Mouse (Mus musculus) urinary bladder, postnatal 4 days (tissue): Measurements from ENCODE around the gene Nkx6-2.

Experiments
- DNase-seq, 2 experiments: peaks; one replicate each; pipeline ENCODE4 v3.0.0; 2021 to 2022; ENCODE audit warnings: low spot score in 2 of 2

Nkx6-2 gene

GRCm38 (mm10) chr7:139566533-139566932 lies 16.1 kb downstream of the Nkx6-2 start:
- DNase-seq: no peak

DNA sequence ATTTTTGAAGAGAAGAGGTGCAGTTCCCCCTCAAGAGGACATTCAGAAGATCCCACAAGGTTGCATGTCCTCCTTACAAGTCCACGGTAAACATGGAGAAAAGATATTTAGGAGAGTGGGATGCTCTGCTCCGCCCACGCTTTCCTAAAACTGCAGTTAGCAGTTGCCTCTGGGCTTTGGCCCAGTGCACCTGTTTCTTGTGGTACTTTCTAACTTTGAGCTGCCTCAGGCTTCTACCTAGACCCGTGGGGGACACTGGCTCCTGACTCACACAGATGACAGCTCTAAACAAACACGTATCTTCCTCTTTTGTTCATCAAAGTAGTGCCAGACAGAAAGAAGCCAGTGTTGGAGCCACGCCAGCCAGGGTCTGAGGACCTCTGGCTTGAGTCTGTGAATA lies 16.6 kb downstream of the Nkx6-2 start:
- no peak for DNase-seq

DNA sequence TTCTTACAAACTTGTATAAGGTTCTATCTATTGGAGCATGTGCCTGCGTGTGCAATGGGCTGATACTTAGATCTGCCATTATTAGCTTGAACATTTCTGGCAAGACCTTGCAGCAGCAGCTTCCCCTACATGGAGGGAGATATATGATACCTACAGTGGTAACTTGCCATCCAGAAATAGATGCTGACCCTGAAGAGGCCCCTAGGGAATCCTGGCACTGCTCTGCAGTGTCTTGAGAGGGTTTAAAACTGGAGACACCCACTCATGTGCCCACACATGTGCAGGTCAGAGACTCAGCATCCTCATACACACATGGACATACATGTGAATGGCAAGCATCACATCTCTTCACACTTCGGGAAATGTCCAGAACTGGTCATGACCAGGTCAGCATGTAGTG lies 18.4 kb downstream of the Nkx6-2 start:
- DNase-seq: no peak

- no peak for DNase-seq
These were observed 19.2 kb downstream of the Nkx6-2 start for GRCm38 (mm10) chr7:139563425-139563824.

DNA sequence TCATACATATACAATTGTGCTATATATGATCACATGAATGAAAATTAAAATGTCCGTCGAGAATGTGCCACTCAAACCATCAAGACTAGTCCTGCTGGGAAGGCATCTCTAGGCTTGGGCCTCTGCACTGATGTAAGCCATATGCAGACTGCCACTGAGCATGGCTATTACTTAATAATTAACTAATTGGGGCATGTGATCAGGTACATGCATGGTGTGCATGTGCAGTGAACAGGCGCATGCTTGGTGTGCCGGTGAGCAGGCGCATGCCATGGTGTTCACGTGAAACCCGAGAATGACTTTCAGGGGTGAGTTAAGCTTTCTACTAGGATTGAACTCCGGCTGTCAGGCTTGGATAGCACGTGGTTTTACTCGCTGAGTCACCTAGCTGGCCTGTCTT lies 22.9 kb downstream of the Nkx6-2 start:
- DNase-seq: no peak

DNA sequence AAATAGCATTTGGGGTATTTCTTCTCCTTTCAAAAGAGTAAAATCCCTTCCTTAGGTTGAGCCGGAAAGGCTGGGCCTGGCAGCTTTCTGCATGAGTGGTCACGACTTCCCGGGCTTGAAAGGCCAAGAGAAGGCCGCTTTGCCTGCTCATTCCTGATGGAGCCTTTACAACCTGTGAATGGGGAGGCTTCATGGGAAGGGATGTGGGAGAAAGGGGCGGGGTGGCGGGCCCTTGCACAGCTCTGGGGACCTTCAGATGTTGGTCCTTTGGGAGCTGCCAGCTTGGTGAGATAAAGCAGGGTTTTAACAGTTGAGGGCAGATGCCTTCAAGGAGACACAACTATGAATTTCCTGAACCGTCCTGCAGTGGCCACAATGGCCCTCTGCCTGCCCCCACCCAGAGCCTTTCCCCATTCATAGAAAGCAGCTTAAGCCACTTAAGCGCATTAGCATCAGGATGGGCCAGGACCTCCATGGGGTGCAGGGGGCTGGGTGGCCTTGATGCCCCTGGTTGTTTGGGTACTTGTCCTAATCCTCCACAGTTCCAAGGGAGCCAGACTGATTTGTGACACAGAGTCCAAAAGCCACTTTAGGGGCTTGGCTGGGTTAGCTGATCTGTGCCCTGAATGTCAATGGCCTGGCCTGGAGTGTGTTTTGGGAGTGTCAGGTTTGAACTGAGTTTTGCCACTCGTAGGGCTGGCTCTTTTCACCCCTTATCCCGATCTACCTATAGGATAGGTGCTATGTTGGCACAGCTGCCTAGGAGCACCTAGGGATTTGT lies 25.7 kb downstream of the Nkx6-2 start:
- DNase-seq: no peak

GRCm38 (mm10) chr7:139556331-139556730 lies 26.3 kb downstream of the Nkx6-2 start:
- DNase-seq: no peak

DNA sequence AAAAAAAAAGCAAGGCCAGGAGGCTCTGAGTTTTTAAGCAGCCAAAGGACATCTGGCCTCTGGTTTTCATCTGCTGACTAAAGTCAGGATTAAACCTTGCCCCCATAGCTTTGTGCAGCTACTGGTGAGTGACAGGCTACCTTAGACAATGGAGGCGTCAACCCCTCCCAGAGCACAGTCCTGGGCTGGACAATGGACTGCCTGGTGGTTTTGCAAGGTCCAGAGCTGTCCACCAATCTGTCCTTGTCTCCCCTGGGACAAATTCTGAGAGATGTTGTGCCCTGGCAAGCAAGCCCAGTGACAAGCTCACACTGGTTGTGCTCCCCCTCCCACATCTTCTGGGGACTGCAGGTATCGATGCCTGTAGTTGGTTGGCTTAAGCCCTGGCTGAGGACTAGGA lies 31.1 kb downstream of the Nkx6-2 start:
- DNase-seq: no peak

DNA sequence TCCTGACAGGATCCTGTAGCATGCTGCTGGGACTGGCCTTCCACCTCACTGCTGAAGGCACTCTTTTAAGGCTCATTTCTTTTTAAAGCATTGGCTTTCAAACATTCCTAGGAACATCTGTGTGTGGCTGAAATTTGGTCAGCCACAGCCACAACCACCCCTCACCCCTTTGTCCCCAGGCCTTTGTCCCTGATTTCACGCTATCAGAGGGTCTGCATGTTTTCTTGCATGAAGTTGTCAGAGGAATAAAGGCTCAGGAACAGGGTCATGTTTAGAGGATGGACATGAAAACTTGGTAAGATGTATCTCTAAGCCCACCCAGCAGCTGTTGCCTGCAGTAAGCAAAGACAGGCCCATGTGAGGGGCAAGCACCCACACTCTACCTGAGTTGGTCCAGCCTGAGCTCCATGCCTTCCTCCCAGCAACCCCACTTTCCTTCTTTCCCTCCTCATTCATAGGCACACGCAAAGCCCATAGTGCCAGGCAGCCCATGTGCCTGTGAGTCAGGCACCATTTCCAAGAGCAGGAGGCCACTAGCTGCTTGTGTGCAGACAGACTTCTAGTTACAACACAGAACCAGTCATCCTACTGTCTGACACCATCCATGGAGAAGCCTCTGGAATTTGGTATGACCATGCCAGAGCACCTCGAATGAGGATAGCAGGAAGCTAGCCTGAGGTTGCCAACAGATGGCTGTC lies 32.4 kb downstream of the Nkx6-2 start:
- no peak for DNase-seq

GRCm38 (mm10) chr7:139547325-139547724 lies 35.3 kb downstream of the Nkx6-2 start:
- DNase-seq: no peak

- DNase-seq: no peak
These were observed 37.6 kb downstream of the Nkx6-2 start for GRCm38 (mm10) chr7:139544706-139545625.

DNA sequence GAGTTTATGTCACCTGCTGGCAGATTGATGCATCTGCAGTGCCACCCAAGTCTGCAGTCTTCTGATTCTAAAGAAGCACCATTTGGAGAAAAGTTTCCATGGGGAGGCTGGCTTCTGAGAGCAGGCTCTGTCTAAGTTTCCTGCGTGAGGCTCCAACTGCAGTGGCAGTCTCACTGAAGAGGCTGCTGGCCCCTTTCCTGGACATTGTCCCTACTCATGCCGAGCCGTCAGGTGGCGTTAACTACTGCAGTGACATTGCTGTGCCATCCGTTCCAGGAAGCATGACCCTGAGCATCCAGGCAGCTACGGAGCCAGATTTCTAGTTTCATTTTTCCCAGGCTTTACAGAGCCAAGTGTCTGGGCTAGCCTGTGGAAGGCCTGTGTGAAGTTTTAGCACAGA lies 41.2 kb downstream of the Nkx6-2 start:
- DNase-seq: no peak

DNA sequence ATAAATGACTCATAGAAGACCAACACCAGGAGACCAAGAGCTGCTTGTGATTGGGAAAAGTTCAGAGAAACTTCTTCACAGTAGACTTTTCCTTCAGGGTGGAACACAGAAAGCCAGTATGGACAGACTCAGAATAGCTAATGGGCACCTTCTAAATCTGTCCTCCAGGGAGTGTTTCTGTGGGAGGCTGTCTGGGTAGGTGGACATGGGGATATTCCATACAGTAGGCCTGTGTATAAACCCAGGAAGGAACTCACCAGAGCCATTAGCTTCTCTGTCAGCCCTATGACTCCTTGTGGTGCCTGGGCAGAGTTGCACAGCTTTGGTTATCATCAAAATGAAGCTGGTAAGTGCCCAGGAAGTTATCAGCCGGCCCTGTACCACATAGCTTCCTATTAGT lies 42.0 kb downstream of the Nkx6-2 start:
- no peak for DNase-seq

DNA sequence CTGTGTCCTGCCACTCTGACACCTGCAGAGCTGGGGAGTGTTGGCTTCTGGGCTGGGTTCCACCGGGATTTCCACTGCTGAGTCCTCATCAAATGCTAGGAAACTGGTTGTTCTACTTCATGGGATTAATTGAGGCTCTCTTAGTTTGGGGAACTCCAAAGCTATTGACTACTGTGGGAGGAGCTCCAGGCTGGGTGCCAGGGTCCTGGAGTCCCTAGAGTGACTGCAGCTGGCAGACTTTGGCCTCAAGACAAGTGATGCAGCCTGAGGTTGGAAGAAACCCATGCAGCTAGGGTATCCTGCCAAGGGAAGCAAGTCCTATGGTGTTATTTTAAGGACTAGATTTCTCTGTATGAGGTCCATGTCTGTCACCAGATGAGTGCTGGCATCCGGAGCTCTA lies 44.1 kb downstream of the Nkx6-2 start:
- DNase-seq: no peak

GRCm38 (mm10) chr7:139537831-139538230 lies 44.8 kb downstream of the Nkx6-2 start:
- DNase-seq: no peak

- no peak for DNase-seq
These were observed 45.8 kb downstream of the Nkx6-2 start for GRCm38 (mm10) chr7:139536831-139537230.

- DNase-seq: no peak
These were observed 46.3 kb downstream of the Nkx6-2 start for GRCm38 (mm10) chr7:139536331-139536730.

GRCm38 (mm10) chr7:139531428-139531801 lies 51.2 kb downstream of the Nkx6-2 start:
- DNase-seq: no peak

DNA sequence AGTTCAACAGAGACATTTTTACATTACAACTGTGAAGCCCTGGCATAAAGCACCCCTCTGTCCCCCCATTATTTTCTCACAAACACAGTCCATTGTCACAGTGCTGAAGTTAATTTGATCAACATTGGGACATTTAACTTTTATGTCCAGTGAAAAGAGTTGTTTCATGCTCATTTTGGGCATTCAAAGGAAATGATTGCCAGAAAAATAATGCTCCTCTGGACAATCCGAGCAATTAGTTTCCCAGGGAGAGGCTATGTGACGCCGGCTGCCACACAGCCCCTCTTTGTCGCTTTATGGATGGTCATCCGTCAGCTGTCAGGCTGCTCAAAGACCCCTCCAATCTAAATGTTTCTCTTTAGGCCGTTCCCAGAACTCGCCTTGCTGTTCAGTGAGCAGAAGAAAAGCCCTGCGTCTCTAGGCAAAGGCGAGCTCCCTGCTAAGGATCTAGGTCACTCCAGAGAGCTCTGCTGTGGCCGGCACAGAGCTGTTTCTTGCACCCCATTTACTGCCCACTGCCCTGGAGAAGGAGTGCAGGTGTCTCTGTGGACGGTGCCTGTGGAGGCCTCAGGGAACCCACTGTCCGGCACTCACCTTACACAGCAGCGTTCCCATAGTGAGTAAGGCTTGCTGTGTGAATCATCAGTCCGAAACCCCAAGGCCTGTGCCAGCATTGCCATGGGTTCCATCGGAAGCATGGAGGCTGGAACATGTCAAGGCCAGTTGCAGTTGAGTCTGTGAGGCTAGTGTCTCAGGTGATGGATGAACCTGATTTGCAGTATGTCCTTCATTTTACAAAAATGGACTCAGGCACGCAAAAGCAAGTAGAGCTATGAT lies 51.8 kb downstream of the Nkx6-2 start:
- no peak for DNase-seq
